7 mouse cellular contexts compared by ENCODE assay signal in the genomic region with DNA sequence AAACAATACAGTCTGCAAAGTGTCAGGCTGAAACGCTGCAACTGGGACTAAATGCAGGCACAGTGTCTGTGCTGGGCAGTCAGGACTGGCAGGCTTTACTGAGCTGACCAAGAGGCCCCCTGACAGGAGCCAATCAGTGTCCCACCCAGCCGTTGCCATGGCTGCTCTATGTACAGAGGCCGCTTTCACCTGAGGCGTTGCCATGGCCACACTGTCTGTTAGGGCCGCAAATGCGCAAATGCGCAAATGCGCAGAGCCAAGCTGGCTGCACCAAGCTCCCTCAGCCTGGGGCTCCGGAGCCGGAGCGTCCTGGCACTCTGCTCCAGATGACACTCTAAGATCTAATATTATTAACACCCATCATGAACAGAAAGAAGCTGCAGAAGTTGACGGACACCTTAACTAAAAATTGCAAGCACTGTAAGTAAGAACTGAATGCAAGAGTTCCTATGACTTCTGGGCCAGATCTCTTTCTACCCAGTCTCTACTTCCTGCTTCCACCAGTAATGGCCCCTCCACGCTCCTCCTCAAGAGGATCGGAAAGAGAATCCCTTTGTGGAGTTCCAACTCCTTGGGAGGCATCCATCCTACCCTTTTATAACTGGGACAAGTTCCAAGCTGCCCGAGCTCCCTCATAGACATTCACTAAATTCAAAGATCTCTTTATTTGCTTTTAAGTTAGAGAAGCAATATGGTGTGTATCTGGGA. TPM values are rescaled to one million over a fixed set of nuclear protein-coding genes. Genes with fewer than 3 reads are reported as not detected.
DNase-seq lines count a peak whose midpoint lies in the region; ATAC-seq and TF ChIP-seq lines count a peak whose summit lies in the region.

Gene Efcab1 (plus strand): TSS at position 214 of the 708 bp plus-strand sequence.

- H3K27me3 ChIP-seq in forebrain, embryonic 16.5 days (replicated peaks; ENCODE audit: control insufficient read depth, insufficient read depth, low read length): no peaks in the 10 kb centered on the region
- H3K27me3 ChIP-seq in midbrain, embryonic 10.5 days (ENCODE audit: low read depth, poor library complexity, severe bottlenecking): no peaks in the 10 kb centered on the region
- no peaks in the 10 kb centered on the region for H3K27me3 ChIP-seq in stomach, postnatal 0 days (ENCODE audit: control insufficient read depth, insufficient read depth, low read length)

- TF ChIP-seq EP300 in stomach, postnatal 0 days (optimal IDR thresholded peaks at IDR 0.05): no peak

- 0 out of 2 replicates have a peak, but pooled peaks cover 6% of the 10 kb centered on the region for H3K4me1 ChIP-seq in forebrain, embryonic 16.5 days (replicated peaks; ENCODE audit: control insufficient read depth, insufficient read depth, low read length)
- peaks cover 15% of the 10 kb centered on the region for H3K4me1 ChIP-seq in midbrain, embryonic 10.5 days
- peaks cover 2% of the 10 kb centered on the region; the same call in 1 of the 2 replicates for H3K4me1 ChIP-seq in stomach, postnatal 0 days (replicated peaks; ENCODE audit: control insufficient read depth, insufficient read depth)

- TF ChIP-seq CTCF in stomach, postnatal 0 days (IDR thresholded peaks at IDR 0.05; ENCODE audit: low read depth): no peak

- no peaks in the 10 kb centered on the region for H3K36me3 ChIP-seq in forebrain, embryonic 16.5 days (ENCODE audit: control insufficient read depth, insufficient read depth)
- H3K36me3 ChIP-seq in midbrain, embryonic 10.5 days: no peaks in the 10 kb centered on the region
- no peaks in the 10 kb centered on the region for H3K36me3 ChIP-seq in stomach, postnatal 0 days (ENCODE audit: control insufficient read depth, insufficient read depth, low read length)

- H3K9me3 ChIP-seq in forebrain, embryonic 16.5 days (ENCODE audit: control insufficient read depth, low read length): no peaks in the 10 kb centered on the region
- H3K9me3 ChIP-seq in midbrain, embryonic 10.5 days (replicated peaks): no peaks in the 10 kb centered on the region
- no peaks in the 10 kb centered on the region for H3K9me3 ChIP-seq in stomach, postnatal 0 days (ENCODE audit: control insufficient read depth, low read length)

- H3K27ac ChIP-seq in forebrain, embryonic 16.5 days (ENCODE audit: low read length): peak within 1 kb of the TSS; percentile 10; the same call in 1 of the 2 replicates
- peak within 1 kb of the TSS; percentile 71 for H3K27ac ChIP-seq in midbrain, embryonic 10.5 days (replicated peaks)
- no peak within 1 kb of the TSS for H3K27ac ChIP-seq in stomach, postnatal 0 days (replicated peaks)

- H3K4me3 ChIP-seq in forebrain, embryonic 16.5 days (replicated peaks; ENCODE audit: low read length): peak within 1 kb of the TSS; percentile 27
- peak within 1 kb of the TSS; percentile 48 for H3K4me3 ChIP-seq in midbrain, embryonic 10.5 days
- H3K4me3 ChIP-seq in stomach, postnatal 0 days (ENCODE audit: low read depth, low read length): peak within 1 kb of the TSS; percentile 21

- DNase-seq in ES-CJ7 (ENCODE audit: low read depth, low spot score): peak; percentile 66
- peak; percentile 42 to 51 for DNase-seq in adrenal gland, adult (ENCODE audit: inconsistent age in 2 of 2, low spot score in 1 of 2)
- peak; percentile 64 to 74 for DNase-seq in layer of hippocampus, postnatal 14 days (ENCODE audit: low spot score in 2 of 2)
- DNase-seq in midbrain, embryonic 10.5 days (ENCODE audit: low spot score): peak; percentile 85
- DNase-seq in stomach, postnatal 0 days (ENCODE audit: low spot score): peak; percentile 75
- DNase-seq in cerebellum, adult 11-12 months: no peak

- H3K9ac ChIP-seq in forebrain, embryonic 16.5 days (replicated peaks; ENCODE audit: low read depth, low read length): no peak within 1 kb of the TSS; the same call in 1 of the 2 replicates
- no peak within 1 kb of the TSS for H3K9ac ChIP-seq in stomach, postnatal 0 days (ENCODE audit: low read length)

- peak within 1 kb of the TSS; percentile 46 for H3K4me2 ChIP-seq in forebrain, embryonic 16.5 days (ENCODE audit: low read length)
- peak within 1 kb of the TSS; percentile 46 for H3K4me2 ChIP-seq in stomach, postnatal 0 days (replicated peaks; ENCODE audit: low read depth)

- ATAC-seq in forebrain, embryonic 16.5 days: peak; percentile 100
- ATAC-seq in stomach, postnatal 0 days (ENCODE audit: low FRiP score, low TSS enrichment): peak; percentile 98

- WGBS in forebrain, embryonic 16.5 days: 3% methylated on average over 15 of the region's 15 CpGs
- WGBS in midbrain, embryonic 10.5 days: 15% methylated on average over 15 of the region's 15 CpGs
- 9% methylated on average over 15 of the region's 15 CpGs for WGBS in stomach, postnatal 0 days

RNA-seq across cellular contexts. Expression of gene Efcab1, which starts in this region (rescaled TPM):
- polyA plus RNA-seq in forebrain, embryonic 16.5 days (2015; fragmentation: Nextera tagmentation; extraction: Ambion mirVana): 7.7 and 9.2 TPM in 2 replicates
- total RNA-seq in layer of hippocampus, postnatal 14 days (2021): 1 to 10 TPM; 5.3 to 7.0 TPM
- polyA plus RNA-seq in midbrain, embryonic 10.5 days (2016; fragmentation: Nextera tagmentation; extraction: Ambion mirVana): 11.4 and 12.0 TPM in 2 replicates
- polyA plus RNA-seq in stomach, postnatal 0 days (2015; fragmentation: Nextera tagmentation; extraction: Ambion mirVana): 9.0 and 10.4 TPM in 2 replicates
